Mouse (Mus musculus) CH12.LX (cell line): ENCODE results near the gene Flywch2. TPM values are rescaled to one million over a fixed set of nuclear protein-coding genes. Genes with fewer than 3 reads are reported as not detected.
A peak's percentile ranks its signal among the peaks of the same experiment; 100 is the strongest.

Experiments used
- DNase-seq: peaks from one replicate; pipeline ENCODE4 v3.0.0-alpha.2; 2013; ENCODE audit errors: extremely low read depth
- H3K27ac ChIP-seq: 2 replicates; pipeline ENCODE4 v1.5.1; 2012; ENCODE audit warnings: low read depth, mild to moderate bottlenecking, control low read depth, moderate library complexity; ENCODE audit not compliant: insufficient read depth
- H3K27me3 ChIP-seq: replicated peaks from 2 replicates; pipeline ENCODE3; 2012; ENCODE audit warnings: inconsistent platforms
- H3K36me3 ChIP-seq, 2 experiments: replicated peaks in 1 of 2; 2 replicates each; pipeline versions ENCODE3 to v1.6.1; 2012; ENCODE audit warnings: inconsistent platforms in 1 of 2, low read length in 1 of 2, mild to moderate bottlenecking in 1 of 2, mixed read lengths in 1 of 2, moderate library complexity in 1 of 2; ENCODE audit not compliant: control insufficient read depth in 1 of 2, insufficient read depth in 1 of 2
- H3K4me1 ChIP-seq, 2 experiments: 2 replicates each; pipeline ENCODE4 v1.6.1; 2012; ENCODE audit warnings: inconsistent platforms in 1 of 2, moderate library complexity in 1 of 2; ENCODE audit not compliant: insufficient read depth in 2 of 2, control insufficient read depth in 1 of 2
- H3K4me2 ChIP-seq: 2 replicates; pipeline ENCODE4 v1.6.1; 2012; ENCODE audit warnings: low read depth, mild to moderate bottlenecking, control low read depth; ENCODE audit not compliant: poor library complexity, insufficient read depth, severe bottlenecking
- H3K4me3 ChIP-seq, 3 experiments: fragments of 150-350 bp in 1 of 3; sonication (generic) in 1 of 3; replicated peaks in 1 of 3; 2 replicates each; pipeline versions ENCODE3 to v1.5.1; 2011 to 2012; ENCODE audit warnings: low read depth in 2 of 3, low read length in 2 of 3, mild to moderate bottlenecking in 2 of 3, moderate library complexity in 2 of 3, control low read depth in 1 of 3, improper control_type of control experiment in 1 of 3, inconsistent platforms in 1 of 3, mixed read lengths in 1 of 3; ENCODE audit not compliant: poor library complexity in 1 of 3
- H3K79me2 ChIP-seq: replicated peaks from 2 replicates; pipeline ENCODE4 v1.6.1; 2012; ENCODE audit warnings: mild to moderate bottlenecking, moderate library complexity; ENCODE audit not compliant: control insufficient read depth, poor library complexity, insufficient read depth, severe bottlenecking; ENCODE audit errors: extremely low read depth
- H3K9ac ChIP-seq: 2 replicates; pipeline ENCODE4 v1.6.1; 2012; ENCODE audit warnings: low read depth, mild to moderate bottlenecking, control low read depth, moderate library complexity; ENCODE audit not compliant: insufficient read depth
- H3K9me3 ChIP-seq: replicated peaks from 2 replicates; pipeline ENCODE3; 2012; ENCODE audit warnings: low read length, inconsistent platforms, mixed read lengths
- CHD1 ChIP-seq: IDR thresholded peaks from 2 replicates; pipeline ENCODE4 v1.6.1; 2012; ENCODE audit warnings: low read depth, low read length, improper control_type of control experiment, inconsistent platforms
- GABPA ChIP-seq: IDR thresholded peaks from 2 replicates; pipeline ENCODE4 v1.6.1; 2012; ENCODE audit warnings: low read depth, low read length, improper control_type of control experiment, inconsistent platforms; ENCODE audit not compliant: insufficient replicate concordance
- JUN ChIP-seq: IDR thresholded peaks from 2 replicates; pipeline ENCODE4 v1.6.1; 2011; ENCODE audit warnings: low read depth, mild to moderate bottlenecking, low read length, improper control_type of control experiment, moderate library complexity; ENCODE audit not compliant: insufficient read depth
- MAFK ChIP-seq: IDR thresholded peaks from 2 replicates; pipeline ENCODE4 v1.6.1; 2011; ENCODE audit warnings: low read length, improper control_type of control experiment; ENCODE audit not compliant: insufficient replicate concordance
- MAZ ChIP-seq: IDR thresholded peaks from 2 replicates; pipeline ENCODE4 v1.6.1; 2012; ENCODE audit warnings: low read depth, mild to moderate bottlenecking, inconsistent platforms, low read length, improper control_type of control experiment, moderate library complexity
- MYC ChIP-seq: IDR thresholded peaks from 2 replicates; pipeline ENCODE4 v1.6.1; 2011; ENCODE audit warnings: low read depth, mild to moderate bottlenecking, improper control_type of control experiment, low read length
- RAD21 ChIP-seq: IDR thresholded peaks from 2 replicates; pipeline ENCODE4 v1.6.1; 2011; ENCODE audit warnings: low read depth, mild to moderate bottlenecking, low read length, improper control_type of control experiment, moderate library complexity
- SMC3 ChIP-seq: IDR thresholded peaks from 2 replicates; pipeline ENCODE4 v1.6.1; 2011; ENCODE audit warnings: low read depth, low read length, improper control_type of control experiment
- TBP ChIP-seq: conservative IDR thresholded peaks from 2 replicates; pipeline ENCODE4 v1.6.1; 2011; ENCODE audit warnings: low read depth, low read length, improper control_type of control experiment
- TCF12 ChIP-seq: IDR thresholded peaks from 2 replicates; pipeline ENCODE4 v1.6.1; 2014; ENCODE audit warnings: low read depth, mild to moderate bottlenecking, inconsistent platforms, low read length, improper control_type of control experiment
- UBTF ChIP-seq: IDR thresholded peaks from 2 replicates; pipeline ENCODE4 v1.6.1; 2012; ENCODE audit warnings: low read depth, mild to moderate bottlenecking, inconsistent platforms, low read length, improper control_type of control experiment, moderate library complexity
- USF1 ChIP-seq: IDR thresholded peaks from 2 replicates; pipeline ENCODE4 v1.6.1; 2014; ENCODE audit warnings: low read depth, mild to moderate bottlenecking, inconsistent platforms, low read length, improper control_type of control experiment
- ZKSCAN1 ChIP-seq: IDR thresholded peaks from 2 replicates; pipeline ENCODE4 v1.6.1; 2012; ENCODE audit warnings: low read depth, inconsistent platforms, low read length, improper control_type of control experiment, borderline replicate concordance
- ZMIZ1 ChIP-seq: IDR thresholded peaks from 2 replicates; pipeline ENCODE4 v1.6.1; 2012; ENCODE audit warnings: low read depth, mild to moderate bottlenecking, inconsistent platforms, low read length, improper control_type of control experiment
- ZNF384 ChIP-seq: IDR thresholded peaks from 2 replicates; pipeline ENCODE4 v1.6.1; 2012; ENCODE audit warnings: low read depth, low read length, improper control_type of control experiment, inconsistent platforms
- dilution Hi-C: fragments of 300-500 bp; cut with MboI; formaldehyde crosslinking; loops from 2 replicates; pipeline ENCODE4 v1.14.3; 2020; ENCODE audit warnings: low sequenced_read_pairs; ENCODE audit not compliant: extremely low pct_unique_long_range_greater_than_20kb, extremely low pct_ligation_motif_present
- in situ Hi-C: fragments of 300-500 bp; cut with MboI; formaldehyde crosslinking; loops from 3 replicates; pipeline ENCODE4 v1.14.3; 2019; ENCODE audit warnings: low sequenced_read_pairs, low pct_ligation_motif_present, low pct_unique_long_range_greater_than_20kb, mixed read lengths
- polyA plus RNA-seq: library from polyadenylated mRNA; unstranded; fragments of >175 nt; gene quantifications from 2 replicates; pipeline ENCODE4 v1.2.1, GENCODE M21; 2012; ENCODE audit warnings: low read depth; ENCODE audit not compliant: insufficient read length
- total RNA-seq, 2 experiments: library from RNA; depleted of rRNA; stranded (reverse); fragments of 300-350 nt in 1 of 2; fragments of >200 nt in 1 of 2; gene quantifications; 2 replicates each; pipeline ENCODE4 v1.2.3; 2012 to 2014

Gene Flywch2
- total and polyA plus RNA-seq, 3 experiments = not detected

GRCm38 (mm10) chr17:23761155-23761554, 24.7 kb downstream of the Flywch2 start:
- Histone ChIP-seq H3K4me3 (no peak overlapping the region), H3K79me2 (no peaks in the 10 kb centered on the region), H3K36me3 (peaks cover 31 to 65% of the 10 kb centered on the region in 2 experiments), H3K9ac (no peak overlapping the region), H3K9me3 (peaks cover 5% of the 10 kb centered on the region), H3K4me1 (peaks cover 0 to 3% of the 10 kb centered on the region in 2 experiments; a peak in 1 of 4 replicates), H3K4me2 (no peak overlapping the region), H3K27me3 (no peaks in the 10 kb centered on the region), H3K27ac (no peak overlapping the region)
- in situ Hi-C loops = no loop called here
- DNase-seq = no peak
- TF ChIP-seq ZKSCAN1 = no peak
- TF ChIP-seq MAFK = peak; percentile 92
- TF ChIP-seq RAD21 = no peak
- dilution Hi-C loops = no loop called here

GRCm38 (mm10) chr17:23760231-23760630, 25.6 kb downstream of the Flywch2 start:
- TF ChIP-seq MAZ = no peak
- TF ChIP-seq, all 38 proteins: peak for 0
- H3K9ac ChIP-seq = no peak overlapping the region
- no peak overlapping the region for H3K27ac ChIP-seq
- peaks cover 40 to 74% of the 10 kb centered on the region in 2 experiments for H3K36me3 ChIP-seq
- no peak for DNase-seq
- no peaks in the 10 kb centered on the region for H3K4me1 ChIP-seq
- no peak overlapping the region for H3K4me3 ChIP-seq
- no peaks in the 10 kb centered on the region for H3K27me3 ChIP-seq
- in situ Hi-C loops = no loop called here
- dilution Hi-C loops = no loop called here
- no peaks in the 10 kb centered on the region for H3K79me2 ChIP-seq
- no peak overlapping the region for H3K4me2 ChIP-seq
- H3K9me3 ChIP-seq = peaks cover 5% of the 10 kb centered on the region

GRCm38 (mm10) chr17:23758801-23759200, 27.1 kb downstream of the Flywch2 start:
- Histone ChIP-seq H3K4me2 (no peak overlapping the region), H3K27me3 (no peaks in the 10 kb centered on the region), H3K79me2 (no peaks in the 10 kb centered on the region), H3K9me3 (peaks cover 5% of the 10 kb centered on the region), H3K27ac (no peak overlapping the region), H3K36me3 (peaks cover 40 to 72% of the 10 kb centered on the region in 2 experiments), H3K4me3 (no peak overlapping the region), H3K4me1 (no peaks in the 10 kb centered on the region), H3K9ac (no peak overlapping the region)
- dilution Hi-C loops = no loop called here
- no peak for TF ChIP-seq ZMIZ1
- no peak for TF ChIP-seq GABPA
- no peak for TF ChIP-seq ZKSCAN1
- TF ChIP-seq CHD1 = no peak
- TF ChIP-seq TCF12 = no peak
- no peak for TF ChIP-seq SMC3
- TF ChIP-seq MYC = no peak
- no peak for TF ChIP-seq ZNF384
- TF ChIP-seq TBP = no peak
- no peak for TF ChIP-seq UBTF
- no peak for TF ChIP-seq JUN
- no peak for TF ChIP-seq RAD21
- no peak for TF ChIP-seq USF1
- DNase-seq = no peak
- in situ Hi-C loops = no loop called here
